Mouse (Mus musculus): ENCODE measurements at regions not wholly inside any gene's neighbourhood (a gene's known extent, or its start where the extent isn't known, plus 50 kb on each side); places are given as distances from the start of the nearest gene placed in this dataset.

- Histone ChIP-seq H3K9ac (ENCODE audit: control insufficient read depth, low read depth, low read length, poor library complexity, severe bottlenecking) (no peak overlapping the region), H3K4me1 (ENCODE audit: control insufficient read depth in 1 of 2, insufficient read depth in 2 of 2, low read length in 2 of 2) (no peaks in the 10 kb centered on the region), H3K36me3 (ENCODE audit: control insufficient read depth in 1 of 2, insufficient read depth in 2 of 2, low read length in 2 of 2) (no peaks in the 10 kb centered on the region), H3K9me3 (replicated peaks; ENCODE audit: insufficient read depth, low read length) (no peaks in the 10 kb centered on the region), H3K27me3 (ENCODE audit: control insufficient read depth in 1 of 2, insufficient read depth in 2 of 2, low read length in 2 of 2) (no peaks in the 10 kb centered on the region; a peak in 1 of 4 replicates), H3K27ac (ENCODE audit: control insufficient read depth, low read depth, low read length) (no peak overlapping the region), H3K79me2 (ENCODE audit: control insufficient read depth, insufficient read depth, low read length, poor library complexity) (no peaks in the 10 kb centered on the region), H3K4me3 (ENCODE audit: control insufficient read depth in 1 of 2, insufficient read depth in 1 of 2, low read depth in 2 of 2, low read length in 2 of 2) (no peak overlapping the region)
- DNase-seq (ENCODE audit: low read depth, low spot score) = no peak
- TF ChIP-seq MAFK (IDR thresholded peaks at IDR 0.05; ENCODE audit: borderline replicate concordance, low read depth, low read length) (no peak), GABPA (IDR thresholded peaks at IDR 0.05; ENCODE audit: low read depth, low read length) (no peak), USF2 (IDR thresholded peaks at IDR 0.05; ENCODE audit: borderline replicate concordance in 1 of 2, insufficient read depth in 1 of 2, low read depth in 1 of 2, low read length in 2 of 2) (no peak), POLR2AphosphoS2 (IDR thresholded peaks at IDR 0.05; ENCODE audit: low read length) (no peak), TCF12 (IDR thresholded peaks at IDR 0.05; ENCODE audit: low read depth, low read length) (no peak), CHD1 (IDR thresholded peaks at IDR 0.05; ENCODE audit: low read depth, low read length) (no peak)
Observed at GRCm38 (mm10) chr1:39122316-39123015, 71.1 kb upstream of the Npas2 start.

GRCm38 (mm10) chr1:39123081-39123812 is 70.3 kb upstream of the Npas2 start:
- DNase-seq (ENCODE audit: low read depth, low spot score) = no peak
- H3K27ac ChIP-seq (ENCODE audit: control insufficient read depth, low read depth, low read length) = no peak overlapping the region
- H3K79me2 ChIP-seq (ENCODE audit: control insufficient read depth, insufficient read depth, low read length, poor library complexity) = no peaks in the 10 kb centered on the region
- TF ChIP-seq KAT2A (conservative IDR thresholded peaks at IDR 0.05; ENCODE audit: low read depth, low read length) = no peak
- TF ChIP-seq GABPA (IDR thresholded peaks at IDR 0.05; ENCODE audit: low read depth, low read length) = no peak
- no peak for TF ChIP-seq MXI1 (IDR thresholded peaks at IDR 0.05; ENCODE audit: low read depth, low read length)
- no peak for TF ChIP-seq CTCF (IDR thresholded peaks at IDR 0.05 in 2 of 3, conservative IDR thresholded peaks at IDR 0.05 in 1 of 3; ENCODE audit: control insufficient read depth in 1 of 3, insufficient read depth in 1 of 3, low read depth in 2 of 3, low read length in 3 of 3, poor library complexity in 1 of 3, severe bottlenecking in 1 of 3)
- no peak for TF ChIP-seq POLR2AphosphoS2 (IDR thresholded peaks at IDR 0.05; ENCODE audit: low read length)
- TF ChIP-seq ZKSCAN1 (IDR thresholded peaks at IDR 0.05; ENCODE audit: low read depth, low read length) = no peak
- TF ChIP-seq UBTF (IDR thresholded peaks at IDR 0.05; ENCODE audit: borderline replicate concordance, insufficient read depth, low read depth, low read length) = no peak
- TF ChIP-seq TAL1 (IDR thresholded peaks at IDR 0.05; ENCODE audit: low read length) = no peak
- TF ChIP-seq RCOR1 (IDR thresholded peaks at IDR 0.05; ENCODE audit: low read depth, low read length) = no peak
- no peak overlapping the region for H3K9ac ChIP-seq (ENCODE audit: control insufficient read depth, low read depth, low read length, poor library complexity, severe bottlenecking)
- no peaks in the 10 kb centered on the region for H3K4me1 ChIP-seq (ENCODE audit: control insufficient read depth in 1 of 2, insufficient read depth in 2 of 2, low read length in 2 of 2)
- H3K9me3 ChIP-seq (replicated peaks; ENCODE audit: insufficient read depth, low read length) = no peaks in the 10 kb centered on the region
- H3K36me3 ChIP-seq (ENCODE audit: control insufficient read depth in 1 of 2, insufficient read depth in 2 of 2, low read length in 2 of 2) = no peaks in the 10 kb centered on the region
- no peaks in the 10 kb centered on the region; a peak in 1 of 4 replicates for H3K27me3 ChIP-seq (ENCODE audit: control insufficient read depth in 1 of 2, insufficient read depth in 2 of 2, low read length in 2 of 2)
- H3K4me3 ChIP-seq (ENCODE audit: control insufficient read depth in 1 of 2, insufficient read depth in 1 of 2, low read depth in 2 of 2, low read length in 2 of 2) = no peak overlapping the region
